Mouse (Mus musculus): ENCODE measurements around the gene Ptprf.

DNA sequence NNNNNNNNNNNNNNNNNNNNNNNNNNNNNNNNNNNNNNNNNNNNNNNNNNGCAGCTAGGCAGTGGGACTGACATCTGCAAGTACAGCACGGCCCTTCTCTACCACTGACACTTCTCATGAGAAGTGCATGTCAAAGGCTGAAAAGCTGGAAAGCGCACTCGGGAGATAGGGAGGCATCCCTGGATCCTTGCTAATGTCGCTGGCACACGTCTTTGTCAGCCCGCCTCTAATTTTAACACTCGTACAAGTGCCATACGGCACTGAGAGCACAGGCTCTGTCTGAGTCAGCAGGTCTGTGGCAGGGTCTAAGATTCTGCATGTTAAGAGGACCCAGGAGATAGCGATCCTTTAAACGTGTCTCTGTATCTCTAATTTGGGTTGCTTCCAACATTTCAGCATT, 95.0 kb downstream of the Ptprf start:
- TF ChIP-seq CTCF (IDR thresholded peaks at IDR 0.05; ENCODE audit: borderline replicate concordance, extremely low read depth, insufficient read depth, insufficient read length) (no peak), POLR2A (IDR thresholded peaks at IDR 0.05; ENCODE audit: borderline replicate concordance, extremely low read depth, insufficient read depth, insufficient read length, poor library complexity, severe bottlenecking) (no peak)

All from brain, embryonic 14.5 days (tissue).